ENCODE assay signal across 13 mouse cellular contexts in genomic region chr8:95020821-95021220, GRCm38 (mm10). TPM values are rescaled to one million over a fixed set of nuclear protein-coding genes. Genes with fewer than 3 reads are reported as not detected.
DNase-seq lines count a peak whose midpoint lies in the region; ATAC-seq and TF ChIP-seq lines count a peak whose summit lies in the region.
"Had no signal": no experiment of that assay in that cellular context is flagged by ENCODE, and none has a peak within 500 bp of the region (broad histone marks: within the 10 kb centered on the region; RNA-seq: fewer than 3 reads in every experiment).

No protein-coding gene starts in this region.

- no peak for DNase-seq in heart, embryonic 10.5 days (ENCODE audit: low spot score)
- no peak for DNase-seq in heart, postnatal 14 days
- DNase-seq in lung, embryonic 14.5 days: no peak
- DNase-seq in lung, postnatal 36 days: no peak
- DNase-seq in layer of hippocampus, postnatal 14 days (ENCODE audit: low spot score in 2 of 2): no peak
- DNase-seq in cerebellum, adult 9-10 months: no peak
- DNase-seq: embryo, embryonic 11 days had no signal

- no peaks in the 10 kb centered on the region for H3K36me3 ChIP-seq in heart, embryonic 10.5 days
- no peaks in the 10 kb centered on the region for H3K36me3 ChIP-seq in lung, embryonic 14.5 days (ENCODE audit: insufficient read depth)
- H3K36me3 ChIP-seq: midbrain, embryonic 12.5 days had no signal

- TF ChIP-seq CTCF in lung, embryonic 14.5 days (IDR thresholded peaks at IDR 0.05; ENCODE audit: low read depth): no peak

- intact Hi-C loops in heart, postnatal 14 days (cut with DNase I): no loop called here

- no peaks in the 10 kb centered on the region for H3K27me3 ChIP-seq in heart, embryonic 10.5 days (ENCODE audit: insufficient read depth, poor library complexity, severe bottlenecking)
- no peaks in the 10 kb centered on the region for H3K27me3 ChIP-seq in lung, embryonic 14.5 days (ENCODE audit: insufficient read depth, low read length)
- H3K27me3 ChIP-seq: forebrain, embryonic 13.5 days; midbrain, embryonic 12.5 days had no signal

- H3K9me3 ChIP-seq in heart, embryonic 10.5 days: no peaks in the 10 kb centered on the region
- H3K9me3 ChIP-seq in lung, embryonic 14.5 days (ENCODE audit: low read depth, low read length): no peaks in the 10 kb centered on the region
- H3K9me3 ChIP-seq: forebrain, embryonic 13.5 days; midbrain, embryonic 12.5 days had no signal

- H3K4me1 ChIP-seq in heart, embryonic 10.5 days: peaks cover 37% of the 10 kb centered on the region
- no peaks in the 10 kb centered on the region for H3K4me1 ChIP-seq in lung, embryonic 14.5 days (ENCODE audit: insufficient read depth)
- H3K4me1 ChIP-seq: forebrain, embryonic 13.5 days had no signal

- ATAC-seq in lung, embryonic 14.5 days (ENCODE audit: insufficient read depth): 0 out of 2 replicates have a peak, but pooled peaks have one; percentile 33
- peak; percentile 19 for ATAC-seq in activated CD4-positive, CD25-positive, alpha-beta regulatory T cell, adult 4 months
- peak; percentile 19 for ATAC-seq in megakaryocyte, adult 5-6 weeks (ENCODE audit: poor library complexity, severe bottlenecking)
- ATAC-seq: forebrain, embryonic 13.5 days had no signal

- WGBS in heart, embryonic 10.5 days: 53% methylated on average over 10 of the region's 10 CpGs
- 63% methylated on average over 10 of the region's 10 CpGs for WGBS in lung, embryonic 14.5 days

- peak overlapping the region; percentile 65; the same call in 1 of the 2 replicates for H3K27ac ChIP-seq in heart, embryonic 10.5 days
- H3K27ac ChIP-seq in lung, embryonic 14.5 days (ENCODE audit: low read depth): no peak overlapping the region; the same call in 1 of the 2 replicates
- H3K27ac ChIP-seq: forebrain, embryonic 13.5 days; midbrain, embryonic 12.5 days had no signal

- H3K9ac ChIP-seq in lung, embryonic 14.5 days: no peak overlapping the region
- H3K9ac ChIP-seq: forebrain, embryonic 13.5 days; midbrain, embryonic 12.5 days had no signal

- H3K4me3 ChIP-seq in heart, embryonic 10.5 days: peak overlapping the region; percentile 3; the same call in 1 of the 2 replicates
- no peak overlapping the region for H3K4me3 ChIP-seq in lung, embryonic 14.5 days (ENCODE audit: low read depth, low read length)
- H3K4me3 ChIP-seq: forebrain, embryonic 13.5 days; midbrain, embryonic 12.5 days had no signal

- peak overlapping the region; percentile 41 for H3K4me2 ChIP-seq in lung, embryonic 14.5 days
- H3K4me2 ChIP-seq: forebrain, embryonic 13.5 days; midbrain, embryonic 12.5 days had no signal

RNA-seq across cellular contexts. Expression of gene Adgrg3, which starts 3.3 kb away (rescaled TPM):
- 3.0 and 3.9 TPM in 2 replicates for polyA plus RNA-seq in heart, embryonic 10.5 days (2016; fragmentation: Nextera tagmentation; extraction: Ambion mirVana)
- 1 to 10 TPM; 1.5 TPM for total RNA-seq in heart, postnatal 14 days (2021)
- 4.0 and 4.7 TPM in 2 replicates for polyA plus RNA-seq in lung, embryonic 14.5 days (2014; fragmentation: Nextera tagmentation; extraction: Ambion mirVana)
- under 1 TPM; 0.21 to 0.41 TPM for polyA plus RNA-seq in activated CD4-positive, CD25-positive, alpha-beta regulatory T cell, adult 4 months (2017; shearing (Covaris generic))
- total RNA-seq in megakaryocyte, adult 5-6 weeks (2015): 15.5 and 21.6 TPM in 2 replicates
- total RNA-seq in megakaryocyte, adult 5-6 weeks (2017): 28.8 and 38.7 TPM in 2 replicates
- under 1 TPM in 1 of 2 experiments, not detected in 1; 0.48 TPM for total RNA-seq in layer of hippocampus, postnatal 14 days (2021)

RNA-seq across cellular contexts. Expression of gene Drc7, which starts 34.1 kb away (rescaled TPM):
- 0.09 TPM in 1 of 2 replicates, not detected in the other for polyA plus RNA-seq in heart, embryonic 10.5 days (2016; fragmentation: Nextera tagmentation; extraction: Ambion mirVana)
- under 1 TPM in 1 of 2 experiments, not detected in 1; 0.31 TPM for total RNA-seq in heart, postnatal 14 days (2021)
- 0.07 TPM in 1 of 2 replicates, not detected in the other for polyA plus RNA-seq in lung, embryonic 14.5 days (2014; fragmentation: Nextera tagmentation; extraction: Ambion mirVana)
- not detected for polyA plus RNA-seq in activated CD4-positive, CD25-positive, alpha-beta regulatory T cell, adult 4 months (2017; shearing (Covaris generic))
- 0.38 and 0.52 TPM in 2 replicates for total RNA-seq in megakaryocyte, adult 5-6 weeks (2015)
- 0.18 and 0.33 TPM in 2 replicates for total RNA-seq in megakaryocyte, adult 5-6 weeks (2017)
- total RNA-seq in layer of hippocampus, postnatal 14 days (2021): 1 to 10 TPM; 2.1 to 4.4 TPM
- total RNA-seq: gastrocnemius, postnatal 4 days had no signal
- polyA plus RNA-seq: midbrain, embryonic 12.5 days; stomach, embryonic 14.5 days had no signal

RNA-seq across cellular contexts. Expression of gene Adgrg1, which starts 46.3 kb away (rescaled TPM):
- 9.0 and 16.6 TPM in 2 replicates for polyA plus RNA-seq in heart, embryonic 10.5 days (2016; fragmentation: Nextera tagmentation; extraction: Ambion mirVana)
- 10 to 100 TPM; 59.3 to 73.3 TPM for total RNA-seq in heart, postnatal 14 days (2021)
- polyA plus RNA-seq in lung, embryonic 14.5 days (2014; fragmentation: Nextera tagmentation; extraction: Ambion mirVana): 33.8 and 45.3 TPM in 2 replicates
- 1 to 10 TPM; 1.8 to 2.8 TPM for polyA plus RNA-seq in activated CD4-positive, CD25-positive, alpha-beta regulatory T cell, adult 4 months (2017; shearing (Covaris generic))
- total RNA-seq in megakaryocyte, adult 5-6 weeks (2015): 7.3 and 7.8 TPM in 2 replicates
- total RNA-seq in megakaryocyte, adult 5-6 weeks (2017): 2.8 and 14.0 TPM in 2 replicates
- 100 to 1,000 TPM; 113 to 146 TPM for total RNA-seq in layer of hippocampus, postnatal 14 days (2021)

Comparison
In these comparisons a context has a peak if more than half of its experiments do, and no peak if none do; other contexts are left out.
1. RNA of gene Adgrg3, which starts 3.3 kb away (total RNA-seq): 15.5 to 38.7 TPM in megakaryocyte, adult 5-6 weeks; 1.5 TPM in heart, postnatal 14 days and 0.48 TPM in layer of hippocampus, postnatal 14 days; every median in the first group is over 4 times any median in the second.
2. RNA of gene Adgrg1, which starts 46.3 kb away (total RNA-seq): 113 to 146 TPM in layer of hippocampus, postnatal 14 days and 59.3 to 73.3 TPM in heart, postnatal 14 days; 2.8 to 14.0 TPM in megakaryocyte, adult 5-6 weeks; every median in the first group is over 4 times any median in the second.
3. Peak in every context shown above with its lines, with median percentiles within 50 percentile points of each other: ATAC-seq.